Mouse (Mus musculus): ENCODE data around the gene Emc10.
A peak's percentile ranks its signal among the peaks of the same experiment; 100 is the strongest.

Emc10 gene

GRCm38 (mm10) chr7:44462218-44463055 lies 33.9 kb downstream of the Emc10 start:
- peak; percentile 79 for DNase-seq

GRCm38 (mm10) chr7:44461503-44462217 lies 34.7 kb downstream of the Emc10 start:
- peak; percentile 7 for DNase-seq

- peak; percentile 5 for DNase-seq
Measured at GRCm38 (mm10) chr7:44460767-44461502, 35.4 kb downstream of the Emc10 start.

GRCm38 (mm10) chr7:44460067-44460466 lies 36.3 kb downstream of the Emc10 start:
- DNase-seq = no peak

- no peak for DNase-seq
Measured at GRCm38 (mm10) chr7:44456302-44456701, 40.0 kb downstream of the Emc10 start.

- DNase-seq = no peak
Measured at GRCm38 (mm10) chr7:44453256-44453655, 43.1 kb downstream of the Emc10 start.

GRCm38 (mm10) chr7:44446070-44446855 lies 50.1 kb downstream of the Emc10 start:
- DNase-seq = no peak

- DNase-seq = no peak
Measured at GRCm38 (mm10) chr7:44445528-44445923, 50.8 kb downstream of the Emc10 start.

GRCm38 (mm10) chr7:44444886-44445527 lies 51.3 kb downstream of the Emc10 start:
- DNase-seq = no peak

GRCm38 (mm10) chr7:44443268-44444173 lies 52.8 kb downstream of the Emc10 start:
- DNase-seq = no peak

GRCm38 (mm10) chr7:44442407-44442821 lies 53.9 kb downstream of the Emc10 start:
- no peak for DNase-seq

GRCm38 (mm10) chr7:44441648-44442109 lies 54.6 kb downstream of the Emc10 start:
- no peak for DNase-seq

GRCm38 (mm10) chr7:44441180-44441579 lies 55.1 kb downstream of the Emc10 start:
- DNase-seq = no peak

GRCm38 (mm10) chr7:44440479-44440878 lies 55.9 kb downstream of the Emc10 start:
- no peak for DNase-seq

Data from thymus, postnatal 4 days (tissue).